Mouse (Mus musculus): ENCODE results near the gene Cep112.

The Cep112 gene

GRCm38 (mm10) chr11:108593959-108594579 is 169.1 kb downstream of the Cep112 start:
- no peak for DNase-seq (ENCODE audit: low read depth, low spot score)

DNA sequence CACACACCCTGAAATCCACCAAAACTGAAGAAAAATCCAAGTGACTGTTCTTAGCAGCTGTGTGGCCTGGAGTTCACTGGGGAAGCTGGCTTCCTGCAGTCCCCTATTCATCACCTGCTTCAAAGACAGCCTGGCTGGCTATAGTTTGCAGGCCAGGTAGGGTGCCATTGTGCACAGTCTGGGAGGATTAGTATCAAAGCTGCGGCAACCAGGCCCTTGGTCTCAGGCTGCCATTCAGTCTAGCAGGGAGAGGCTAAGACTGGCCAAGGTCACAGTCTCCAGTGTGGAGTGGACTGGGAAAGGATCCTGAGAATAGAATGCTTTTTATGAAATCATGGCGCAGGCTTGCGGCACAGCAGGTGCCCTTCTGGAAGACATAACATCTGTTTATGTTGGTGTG is 180.3 kb downstream of the Cep112 start:
- no peak for DNase-seq (ENCODE audit: low read depth, low spot score)

DNA sequence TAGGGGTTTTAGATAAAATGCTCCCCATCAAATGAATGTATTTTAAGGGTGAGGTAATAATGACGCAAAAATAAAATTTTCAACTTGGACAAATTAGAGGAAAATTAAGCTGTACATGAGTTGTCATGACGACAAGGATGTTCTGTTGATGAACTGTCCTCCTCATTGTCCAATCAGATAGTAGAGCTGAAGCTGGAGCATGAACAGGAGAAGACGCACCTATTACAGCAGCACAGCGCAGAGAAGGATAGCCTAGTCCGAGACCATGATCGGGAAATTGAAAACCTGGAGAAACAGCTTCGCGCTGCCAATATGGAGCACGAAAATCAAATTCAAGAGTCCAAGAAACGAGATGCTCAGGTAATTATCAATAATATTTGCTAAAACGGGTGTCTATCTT is 181.0 kb downstream of the Cep112 start:
- no peak for DNase-seq (ENCODE audit: low read depth, low spot score)

GRCm38 (mm10) chr11:108606836-108607235 is 181.8 kb downstream of the Cep112 start:
- DNase-seq (ENCODE audit: low read depth, low spot score) = no peak

DNA sequence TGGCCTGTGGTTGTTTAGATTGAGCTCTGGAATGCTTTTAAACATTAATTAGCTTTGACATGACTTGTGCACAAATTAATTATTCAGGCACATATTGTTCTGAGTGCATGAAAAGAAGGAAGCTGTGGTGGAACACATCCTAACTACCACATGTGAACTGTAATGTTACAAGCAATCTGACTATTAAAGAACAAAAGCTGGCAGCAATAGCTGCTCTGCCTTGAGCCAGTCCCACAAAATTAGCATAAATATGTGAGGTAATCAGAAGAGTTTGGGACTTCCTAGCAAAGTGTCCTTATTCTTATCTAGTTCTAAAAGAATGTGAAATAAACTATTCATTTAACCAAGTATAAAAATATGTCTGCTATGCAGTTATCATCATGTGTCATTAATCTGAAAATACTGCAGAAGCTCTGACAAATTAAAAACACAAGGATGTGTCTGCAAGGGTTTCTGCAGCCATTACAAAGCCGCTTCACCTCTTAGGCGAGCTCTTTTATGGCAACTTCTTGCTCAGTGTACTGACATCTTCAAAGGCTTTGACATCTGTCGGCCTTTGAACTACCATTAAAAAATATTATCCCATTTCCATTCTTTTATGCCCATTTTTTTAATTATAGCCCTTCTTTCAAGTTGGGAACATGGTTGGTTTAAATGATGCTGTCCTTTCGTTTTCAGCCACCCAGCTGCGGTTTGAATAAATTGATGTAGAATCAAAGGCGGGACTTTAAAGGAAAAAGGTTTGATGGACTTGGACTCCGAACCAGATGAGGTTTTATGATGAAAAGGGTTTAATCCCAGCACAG is 195.8 kb downstream of the Cep112 start:
- no peak for DNase-seq (ENCODE audit: low read depth, low spot score)

DNA sequence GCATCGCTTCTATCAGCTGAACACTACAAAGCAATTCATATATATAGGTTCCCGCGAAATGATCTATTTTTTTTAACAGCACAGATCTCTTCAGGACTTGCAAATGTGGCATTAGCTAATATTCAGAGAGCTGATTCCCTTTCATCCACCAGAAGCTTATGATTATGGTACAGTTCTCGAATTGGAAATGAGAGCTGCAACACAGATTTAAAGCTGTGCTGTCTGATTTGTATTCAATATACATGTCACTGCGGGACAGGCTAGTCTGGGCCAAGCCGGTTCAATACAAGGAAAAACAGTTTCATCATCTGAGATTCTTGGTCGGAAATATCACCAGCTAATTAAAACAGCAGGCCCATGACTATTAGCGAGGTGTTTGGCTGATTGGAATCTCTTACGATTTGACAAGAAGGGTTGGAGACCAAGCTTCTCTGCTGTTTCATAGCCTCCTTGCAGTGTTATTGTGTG is 196.5 kb downstream of the Cep112 start:
- no peak for DNase-seq (ENCODE audit: low read depth, low spot score)

GRCm38 (mm10) chr11:108625546-108626232 is 200.7 kb downstream of the Cep112 start:
- DNase-seq (ENCODE audit: low read depth, low spot score) = no peak

- DNase-seq (ENCODE audit: low read depth, low spot score) = no peak
Measured at GRCm38 (mm10) chr11:108637780-108638179, 212.8 kb downstream of the Cep112 start.

DNA sequence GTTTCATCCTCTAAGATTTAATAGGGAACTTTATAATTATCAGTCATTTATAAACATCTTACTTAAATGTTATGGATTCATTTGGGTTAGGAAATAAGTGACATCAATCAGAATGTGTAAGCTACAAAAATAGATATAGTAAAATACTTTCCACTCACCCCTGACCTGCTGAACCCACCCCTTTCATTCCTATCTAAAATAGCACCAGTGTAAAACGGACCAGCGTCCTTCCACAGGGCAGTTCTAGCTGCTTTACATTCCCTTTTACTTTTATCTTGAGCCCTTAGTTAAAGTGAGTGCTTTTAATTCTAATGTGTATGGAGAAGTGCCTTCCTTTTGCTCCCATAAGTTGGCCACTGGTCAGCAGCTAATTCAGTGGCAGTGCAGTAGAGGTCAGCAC is 230.6 kb downstream of the Cep112 start:
- no peak for DNase-seq (ENCODE audit: low read depth, low spot score)

GRCm38 (mm10) chr11:108682014-108682413 is 257.0 kb downstream of the Cep112 start:
- no peak for DNase-seq (ENCODE audit: low read depth, low spot score)

DNA sequence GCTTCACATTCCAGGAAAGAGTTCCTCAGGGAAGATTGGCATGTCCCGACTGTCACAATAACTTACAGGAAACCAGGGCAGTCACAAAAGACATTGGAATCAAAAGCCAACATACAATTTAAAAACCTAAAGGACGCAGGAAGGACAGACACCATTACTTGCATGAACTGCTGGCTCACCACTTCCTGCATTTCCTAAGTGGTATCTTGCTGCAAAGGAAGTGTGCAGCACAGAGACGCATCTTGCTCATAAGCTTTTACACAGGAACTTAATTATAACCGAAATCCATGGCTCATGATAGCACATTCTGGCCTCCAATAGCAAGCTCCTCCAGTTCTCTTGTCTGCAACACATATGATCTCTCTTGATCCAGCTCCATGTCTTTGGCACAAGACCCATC is 271.6 kb downstream of the Cep112 start:
- DNase-seq (ENCODE audit: low read depth, low spot score) = no peak

- DNase-seq (ENCODE audit: low read depth, low spot score) = no peak
Measured at GRCm38 (mm10) chr11:108752301-108752700, 327.3 kb downstream of the Cep112 start.

DNA sequence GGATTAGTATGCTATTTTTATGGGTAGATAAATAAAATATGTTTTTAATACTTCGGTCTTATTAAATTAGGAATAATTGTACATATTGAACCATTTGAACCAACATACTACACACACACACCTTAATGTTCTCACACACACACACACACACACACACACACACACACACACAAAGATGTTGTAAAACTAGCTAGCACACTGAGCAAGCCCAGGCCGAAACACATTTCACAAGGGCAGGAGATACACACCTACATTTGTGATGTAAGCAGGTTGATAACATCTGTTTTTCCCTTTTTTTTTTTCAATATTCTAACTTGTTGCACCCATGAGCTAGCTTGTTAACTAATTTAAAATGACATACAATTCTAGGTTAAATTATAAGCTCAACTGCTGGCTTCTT is 327.8 kb downstream of the Cep112 start:
- DNase-seq (ENCODE audit: low read depth, low spot score) = no peak

- no peak for DNase-seq (ENCODE audit: low read depth, low spot score)
Measured at GRCm38 (mm10) chr11:108753361-108754240, 328.6 kb downstream of the Cep112 start.

- DNase-seq (ENCODE audit: low read depth, low spot score) = no peak
Measured at GRCm38 (mm10) chr11:108757211-108757610, 332.2 kb downstream of the Cep112 start.

DNA sequence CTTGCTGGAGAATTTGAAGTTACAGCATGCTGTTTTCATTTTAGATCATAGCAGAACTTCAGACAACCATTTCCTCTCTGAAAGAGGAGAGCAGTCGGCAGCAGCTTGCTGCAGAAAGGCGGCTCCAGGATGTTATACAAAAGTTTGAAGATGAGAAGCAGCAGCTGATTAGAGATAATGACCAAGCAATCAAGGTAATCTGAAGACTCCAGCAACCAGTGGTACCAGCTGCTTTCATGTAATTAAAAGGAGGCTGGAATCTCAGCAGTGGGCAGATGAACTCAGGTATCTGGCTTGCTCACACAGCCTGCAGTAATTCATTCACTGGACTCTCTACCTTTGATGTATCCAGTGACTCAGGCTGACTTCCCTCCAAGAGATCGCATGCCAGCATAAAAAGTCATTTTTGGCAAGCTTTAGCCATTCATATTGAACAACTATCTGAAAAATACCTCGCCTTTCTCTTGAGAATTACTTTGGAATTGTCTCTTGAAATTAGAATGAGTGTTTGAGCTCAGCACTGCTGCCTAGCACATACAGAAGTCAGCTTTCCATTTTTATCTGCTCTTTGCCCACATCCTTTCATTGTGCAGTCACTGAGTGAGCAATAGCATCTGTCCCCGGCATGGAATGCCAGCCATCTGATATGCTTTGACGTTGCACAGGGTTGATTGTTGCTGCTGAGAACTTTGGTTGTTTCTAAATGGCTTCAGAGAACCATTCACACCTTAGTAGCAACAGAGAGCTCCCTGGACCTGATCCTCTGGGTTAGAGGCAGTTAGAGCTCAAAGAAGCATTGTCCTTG is 332.8 kb downstream of the Cep112 start:
- no peak for DNase-seq (ENCODE audit: low read depth, low spot score)

DNA sequence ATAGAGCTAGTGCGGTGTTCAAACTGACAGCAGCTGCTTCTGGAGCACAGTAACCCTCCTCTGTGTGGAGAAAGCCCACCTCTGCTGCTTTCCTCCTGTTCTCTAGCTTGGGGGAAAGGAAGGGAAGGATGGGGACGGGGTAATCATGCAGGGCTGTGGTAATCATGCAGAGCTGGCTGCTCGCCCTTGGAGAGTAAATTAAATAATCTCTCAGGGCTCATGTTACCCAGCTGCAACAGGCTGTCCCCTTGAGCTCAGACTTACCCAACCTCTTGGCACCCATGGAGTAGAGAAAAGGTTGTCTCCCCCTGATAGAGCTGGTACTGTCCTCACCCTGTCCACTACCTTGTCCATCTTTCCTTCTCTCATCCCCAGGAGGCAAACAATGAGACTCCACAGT is 345.1 kb downstream of the Cep112 start:
- DNase-seq (ENCODE audit: low read depth, low spot score) = no peak

DNA sequence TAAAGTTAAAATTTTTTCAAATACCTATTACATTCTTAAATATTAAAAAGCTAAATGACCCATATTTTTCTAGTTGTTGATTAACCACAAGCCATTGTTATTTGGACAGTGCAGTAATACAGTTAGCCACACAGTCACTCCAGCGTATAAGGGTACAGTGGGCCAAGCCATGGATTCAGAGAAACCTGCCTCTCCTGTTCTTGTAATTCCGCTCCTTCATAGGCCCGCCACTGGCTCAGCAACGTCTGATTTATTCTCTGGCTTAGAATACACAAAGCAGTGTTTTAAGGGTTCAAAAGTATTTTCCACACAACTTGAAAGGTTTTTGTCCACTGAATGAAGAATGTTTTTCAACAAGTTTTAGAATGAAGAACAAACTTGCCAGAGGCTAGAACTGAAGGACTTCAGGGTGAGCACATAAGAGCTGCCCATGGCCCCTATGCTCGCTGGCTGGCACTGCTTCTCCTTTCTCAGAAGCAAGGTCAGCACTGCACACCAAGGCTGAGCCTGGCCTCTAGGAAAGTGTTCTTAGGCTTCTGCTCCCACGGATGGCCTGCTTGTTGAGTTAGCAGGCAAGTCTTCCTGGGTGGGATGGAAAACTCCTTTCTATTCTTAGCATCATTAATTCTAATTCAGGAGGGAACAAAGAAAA is 349.2 kb downstream of the Cep112 start:
- no peak for DNase-seq (ENCODE audit: low read depth, low spot score)

- DNase-seq (ENCODE audit: low read depth, low spot score) = no peak
Measured at GRCm38 (mm10) chr11:108777158-108777557, 352.2 kb downstream of the Cep112 start.
